Mouse (Mus musculus) forebrain, embryonic 15.5 days (tissue): Measurements from ENCODE around the gene Atg2a. TPM values are rescaled to one million over a fixed set of nuclear protein-coding genes. Genes with fewer than 3 reads are reported as not detected.

Source experiments
- ATAC-seq: fragments of 200-750 bp; cut with Nextera tagmentation; replicated peaks from 2 replicates; pipeline ENCODE4 v1.8.0; 2017; ENCODE audit warnings: mild to moderate bottlenecking, moderate TSS enrichment, moderate library complexity
- H3K27ac ChIP-seq: fragments of 300-500 bp; sonication (generic); replicated peaks from 2 replicates; pipeline ENCODE4 v1.5.1; 2015; ENCODE audit warnings: mild to moderate bottlenecking, inconsistent platforms
- H3K27me3 ChIP-seq: fragments of 300-500 bp; sonication (generic); 2 replicates; pipeline ENCODE4 v1.6.1; 2015; ENCODE audit warnings: inconsistent platforms
- H3K36me3 ChIP-seq: fragments of 300-500 bp; sonication (generic); 2 replicates; pipeline ENCODE4 v1.6.1; 2015; ENCODE audit warnings: mild to moderate bottlenecking, inconsistent platforms
- H3K4me1 ChIP-seq: fragments of 300-500 bp; sonication (generic); 2 replicates; pipeline ENCODE4 v1.6.1; 2015; ENCODE audit warnings: inconsistent platforms
- H3K4me2 ChIP-seq: fragments of 300-500 bp; sonication (generic); replicated peaks from 2 replicates; pipeline ENCODE4 v1.6.1; 2015; ENCODE audit warnings: mild to moderate bottlenecking, inconsistent platforms
- H3K4me3 ChIP-seq: fragments of 300-500 bp; sonication (generic); 2 replicates; pipeline ENCODE4 v1.5.1; 2015; ENCODE audit warnings: mild to moderate bottlenecking, inconsistent platforms
- H3K9ac ChIP-seq: fragments of 300-500 bp; sonication (generic); replicated peaks from 2 replicates; pipeline ENCODE4 v1.6.1; 2015; ENCODE audit warnings: mild to moderate bottlenecking, inconsistent platforms
- H3K9me3 ChIP-seq: fragments of 300-500 bp; sonication (generic); 2 replicates; pipeline ENCODE4 v1.6.1; 2016; ENCODE audit warnings: inconsistent platforms
- WGBS: fragments of 180-500 bp; shearing (Covaris S2); methylation state at CpG from one replicate; pipeline ENCODE4 v1.1.7; 2015; ENCODE audit warnings: mixed read lengths; 5-methylcytosine and 5-hydroxymethylcytosine counted together
- polyA plus RNA-seq: library from polyadenylated mRNA; unstranded; fragments of >200 nt; fragmentation: Nextera tagmentation; extraction: Ambion mirVana; gene quantifications from 2 replicates; pipeline ENCODE4 v1.2.1, GENCODE M21; 2015

The Atg2a gene
- polyA plus RNA-seq, 1 experiment from 2014 or later, result 9.7 TPM

- Histone ChIP-seq H3K27ac (no peak overlapping the region), H3K9ac (no peak overlapping the region), H3K9me3 (no peaks in the 10 kb centered on the region), H3K4me1 (peaks cover 7% of the 10 kb centered on the region), H3K4me2 (no peak overlapping the region), H3K36me3 (no peaks in the 10 kb centered on the region), H3K4me3 (no peak overlapping the region), H3K27me3 (no peaks in the 10 kb centered on the region)
- no peak for ATAC-seq
- WGBS, result 34% methylated on average over 8 of the region's 8 CpGs
These were observed 29.7 kb downstream of the Atg2a start for GRCm38 (mm10) chr19:6271206-6271605.

- no peak for ATAC-seq
- no peaks in the 10 kb centered on the region for H3K9me3 ChIP-seq
- no peaks in the 10 kb centered on the region for H3K36me3 ChIP-seq
- no peak overlapping the region for H3K27ac ChIP-seq
- H3K4me3 ChIP-seq, result no peak overlapping the region
- WGBS, result 79% methylated on average over 7 of the region's 7 CpGs
- peaks cover 8% of the 10 kb centered on the region for H3K4me1 ChIP-seq
- H3K4me2 ChIP-seq, result no peak overlapping the region
- H3K27me3 ChIP-seq, result no peaks in the 10 kb centered on the region
- no peak overlapping the region for H3K9ac ChIP-seq
These were observed 30.6 kb downstream of the Atg2a start for GRCm38 (mm10) chr19:6272053-6272452.

GRCm38 (mm10) chr19:6272738-6273137 lies 31.3 kb downstream of the Atg2a start:
- WGBS, result 85% methylated on average over 4 of the region's 4 CpGs

GRCm38 (mm10) chr19:6273592-6273991 lies 32.1 kb downstream of the Atg2a start:
- WGBS, result 86% methylated on average over 4 of the region's 4 CpGs
- no peaks in the 10 kb centered on the region for H3K9me3 ChIP-seq
- no peaks in the 10 kb centered on the region for H3K27me3 ChIP-seq
- no peak overlapping the region for H3K27ac ChIP-seq
- no peak overlapping the region for H3K4me2 ChIP-seq
- H3K36me3 ChIP-seq, result no peaks in the 10 kb centered on the region
- no peak for ATAC-seq
- H3K9ac ChIP-seq, result no peak overlapping the region
- H3K4me3 ChIP-seq, result no peak overlapping the region
- peaks cover 20% of the 10 kb centered on the region for H3K4me1 ChIP-seq

More at GRCm38 (mm10) chr19:6272738-6273137, 31.3 kb downstream of the Atg2a start:
- Histone ChIP-seq H3K36me3 (no peaks in the 10 kb centered on the region), H3K27ac (no peak overlapping the region), H3K4me3 (no peak overlapping the region), H3K27me3 (no peaks in the 10 kb centered on the region), H3K4me1 (peaks cover 11% of the 10 kb centered on the region), H3K4me2 (no peak overlapping the region), H3K9me3 (no peaks in the 10 kb centered on the region), H3K9ac (no peak overlapping the region)
- ATAC-seq, result no peak

GRCm38 (mm10) chr19:6273998-6274608 lies 32.6 kb downstream of the Atg2a start:
- H3K9me3 ChIP-seq, result no peaks in the 10 kb centered on the region
- H3K4me1 ChIP-seq, result peaks cover 25% of the 10 kb centered on the region
- H3K27ac ChIP-seq, result no peak overlapping the region
- no peak for ATAC-seq
- H3K27me3 ChIP-seq, result no peaks in the 10 kb centered on the region
- H3K36me3 ChIP-seq, result no peaks in the 10 kb centered on the region
- WGBS, result 95% methylated on average over 13 of the region's 13 CpGs
- no peak overlapping the region for H3K9ac ChIP-seq
- H3K4me2 ChIP-seq, result no peak overlapping the region
- no peak overlapping the region for H3K4me3 ChIP-seq

- Histone ChIP-seq H3K36me3 (peaks cover 5% of the 10 kb centered on the region; the same call in 1 of the 2 replicates), H3K9ac (peak overlapping the region; percentile 61), H3K9me3 (no peaks in the 10 kb centered on the region), H3K27ac (peak overlapping the region; percentile 68), H3K4me2 (peak overlapping the region; percentile 86), H3K27me3 (no peaks in the 10 kb centered on the region), H3K4me1 (peaks cover 36% of the 10 kb centered on the region), H3K4me3 (peak overlapping the region; percentile 69)
- 9% methylated on average over 15 of the region's 15 CpGs for WGBS
- ATAC-seq, result no peak
These were observed 34.4 kb downstream of the Atg2a start for GRCm38 (mm10) chr19:6275740-6276389.

GRCm38 (mm10) chr19:6276426-6277421 lies 35.3 kb downstream of the Atg2a start, which contains the start of gene Ehd1:
Gene Ehd1, plus strand, starts transcription at chr19:6276725.
- H3K4me1 ChIP-seq, result peaks cover 36% of the 10 kb centered on the region
- WGBS, result under 1% methylated on average over 102 of the region's 106 CpGs

GRCm38 (mm10) chr19:6277661-6278438 lies 36.4 kb downstream of the Atg2a start:
- 0 out of 2 replicates have a peak overlapping the region, but pooled peaks have one; percentile 65 for H3K27ac ChIP-seq
- peaks cover 36% of the 10 kb centered on the region for H3K4me1 ChIP-seq
- peak overlapping the region; percentile 73 for H3K9ac ChIP-seq
- WGBS, result 5% methylated on average over 10 of the region's 10 CpGs
- peak overlapping the region; percentile 69 for H3K4me3 ChIP-seq
- no peaks in the 10 kb centered on the region for H3K9me3 ChIP-seq
- peaks cover 16% of the 10 kb centered on the region for H3K36me3 ChIP-seq
- no peak for ATAC-seq
- H3K27me3 ChIP-seq, result no peaks in the 10 kb centered on the region
- H3K4me2 ChIP-seq, result peak overlapping the region; percentile 86

More at GRCm38 (mm10) chr19:6276426-6277421, 35.3 kb downstream of the Atg2a start, which contains the start of gene Ehd1:
- Histone ChIP-seq H3K9me3 (no peaks in the 10 kb centered on the region), H3K36me3 (peaks cover 6% of the 10 kb centered on the region; the same call in 1 of the 2 replicates), H3K9ac (peak within 1 kb of the TSS; percentile 73), H3K27me3 (no peaks in the 10 kb centered on the region), H3K4me3 (peak within 1 kb of the TSS; percentile 69), H3K27ac (peak within 1 kb of the TSS; percentile 68), H3K4me2 (peak within 1 kb of the TSS; percentile 86)
- ATAC-seq, result peak; percentile 97

- Histone ChIP-seq H3K4me2 (peak overlapping the region; percentile 86), H3K27ac (no peak overlapping the region), H3K9ac (peak overlapping the region; percentile 73), H3K4me3 (peak overlapping the region; percentile 69), H3K4me1 (peaks cover 36% of the 10 kb centered on the region), H3K36me3 (peaks cover 22% of the 10 kb centered on the region), H3K27me3 (no peaks in the 10 kb centered on the region), H3K9me3 (no peaks in the 10 kb centered on the region)
- ATAC-seq, result no peak
- WGBS, result 45% methylated on average over 6 of the region's 6 CpGs
These were observed 37.1 kb downstream of the Atg2a start for GRCm38 (mm10) chr19:6278439-6279073.

- H3K4me2 ChIP-seq, result peak overlapping the region; percentile 86; the same call in 1 of the 2 replicates
- peak overlapping the region; percentile 69; the same call in 1 of the 2 replicates for H3K4me3 ChIP-seq
- H3K9ac ChIP-seq, result peak overlapping the region; percentile 0; the same call in 1 of the 2 replicates
- 88% methylated on average over 6 of the region's 6 CpGs for WGBS
- H3K36me3 ChIP-seq, result peaks cover 29% of the 10 kb centered on the region
- no peak for ATAC-seq
- H3K27ac ChIP-seq, result no peak overlapping the region
- peaks cover 36% of the 10 kb centered on the region for H3K4me1 ChIP-seq
- H3K9me3 ChIP-seq, result no peaks in the 10 kb centered on the region
- no peaks in the 10 kb centered on the region for H3K27me3 ChIP-seq
These were observed 38.1 kb downstream of the Atg2a start for GRCm38 (mm10) chr19:6279481-6280144.
